Mouse (Mus musculus): ENCODE measurements around the gene Bptf.

DNA sequence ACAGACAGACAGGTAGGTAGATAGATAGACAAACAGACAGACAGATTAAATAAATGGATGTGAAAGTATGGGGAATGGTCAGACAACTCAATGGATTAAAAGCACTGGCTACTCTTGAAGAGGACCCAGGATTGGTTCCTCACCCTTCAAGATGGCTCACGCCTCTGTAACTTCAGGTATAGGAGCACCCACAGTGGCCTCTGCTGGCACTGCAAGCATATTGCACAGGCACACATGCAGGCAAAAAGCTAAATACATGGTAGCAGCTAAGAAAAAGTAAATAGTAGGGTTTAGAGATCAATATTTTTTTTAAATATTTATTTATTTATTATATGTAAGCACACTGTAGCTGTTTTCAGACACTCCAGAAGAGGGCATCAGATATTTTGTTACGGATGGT, 23.0 kb downstream of the Bptf start:
- TF ChIP-seq POLR2A (IDR thresholded peaks at IDR 0.05; ENCODE audit: low read depth, low read length) (no peak), CTCF (IDR thresholded peaks at IDR 0.05; ENCODE audit: borderline replicate concordance, insufficient read depth, low read length) (peak; percentile 14; the same call in 1 of the 2 replicates)
